Mouse (Mus musculus) kidney, adult 18-20 months (tissue): ENCODE measurements around the gene Nup133.
"Not testable (repeated sequence)": the region's sequence is repeated elsewhere in the genome, so short reads cannot be mapped to it uniquely, and the experiment has no call there.

ENCODE experiments used
- DNase-seq: peaks from one replicate; pipeline ENCODE4 v3.0.0; 2021

Nup133 gene

GRCm38 (mm10) chr8:123948942-123949685 lies at the start of gene Nup133:
Gene Nup133 (minus strand): TSS chr8:123949265.
- DNase-seq = peak; percentile 100

GRCm38 (mm10) chr8:123993997-123994396 lies 44.9 kb upstream of the Nup133 start:
- no peak for DNase-seq

- DNase-seq = no peak
Observed at GRCm38 (mm10) chr8:123993597-123993996, 44.5 kb upstream of the Nup133 start.

GRCm38 (mm10) chr8:123992587-123992986 lies 43.5 kb upstream of the Nup133 start:
- peak; percentile 18 for DNase-seq

- DNase-seq = no peak
Observed at GRCm38 (mm10) chr8:123990277-123991049, 41.4 kb upstream of the Nup133 start.

- no peak for DNase-seq
Observed at GRCm38 (mm10) chr8:123989128-123989527, 40.1 kb upstream of the Nup133 start.

- no peak for DNase-seq
Observed at GRCm38 (mm10) chr8:123988605-123989038, 39.6 kb upstream of the Nup133 start.

- peak; percentile 92 for DNase-seq
Observed at GRCm38 (mm10) chr8:123982826-123983400, 33.8 kb upstream of the Nup133 start, which contains the start of gene Abcb10. Gene Abcb10 (minus strand): TSS chr8:123983122.

GRCm38 (mm10) chr8:123982291-123982793 lies 33.3 kb upstream of the Nup133 start:
- DNase-seq = peak; percentile 61

GRCm38 (mm10) chr8:123981674-123982073 lies 32.6 kb upstream of the Nup133 start:
- DNase-seq = peak; percentile 13

- no peak for DNase-seq
Observed at GRCm38 (mm10) chr8:123980239-123980638, 31.2 kb upstream of the Nup133 start.

GRCm38 (mm10) chr8:123978926-123979325 lies 29.9 kb upstream of the Nup133 start:
- no peak for DNase-seq

- no peak for DNase-seq
Observed at GRCm38 (mm10) chr8:123978166-123978838, 29.2 kb upstream of the Nup133 start.

GRCm38 (mm10) chr8:123977499-123977898 lies 28.4 kb upstream of the Nup133 start:
- no peak for DNase-seq

- peak; percentile 27 for DNase-seq
Observed at GRCm38 (mm10) chr8:123973495-123973894, 24.4 kb upstream of the Nup133 start.

- no peak for DNase-seq
Observed at GRCm38 (mm10) chr8:123966896-123967295, 17.8 kb upstream of the Nup133 start.

- no peak for DNase-seq
Observed at GRCm38 (mm10) chr8:123961371-123961770, 12.3 kb upstream of the Nup133 start.

- not testable (repeated sequence) for DNase-seq
Observed at GRCm38 (mm10) chr8:123960556-123960955, 11.5 kb upstream of the Nup133 start.

- DNase-seq = no peak
Observed at GRCm38 (mm10) chr8:123960056-123960455, 11.0 kb upstream of the Nup133 start.

- no peak for DNase-seq
Observed at GRCm38 (mm10) chr8:123959473-123959872, 10.4 kb upstream of the Nup133 start.

GRCm38 (mm10) chr8:123958130-123958529 lies 9.1 kb upstream of the Nup133 start:
- peak; percentile 13 for DNase-seq

- no peak for DNase-seq
Observed at GRCm38 (mm10) chr8:123954246-123954645, 5.2 kb upstream of the Nup133 start.

- DNase-seq = no peak
Observed at GRCm38 (mm10) chr8:123953686-123954085, 4.6 kb upstream of the Nup133 start.
